Mouse (Mus musculus) neural tube, embryonic 13.5 days (tissue): ENCODE data around the gene Zfp770. TPM values are rescaled to one million over a fixed set of nuclear protein-coding genes. Genes with fewer than 3 reads are reported as not detected.
"Not testable (repeated sequence)": the region's sequence is repeated elsewhere in the genome, so short reads cannot be mapped to it uniquely, and the experiment has no call there.

Experiments used
- ATAC-seq: fragments of 200-750 bp; cut with Nextera tagmentation; 2 replicates; pipeline ENCODE4 v1.8.0; 2017; ENCODE audit warnings: low read depth, mild to moderate bottlenecking, moderate TSS enrichment, moderate library complexity
- H3K27ac ChIP-seq: fragments of 300-500 bp; sonication (generic); replicated peaks from 2 replicates; pipeline ENCODE4 v1.5.1; 2015; ENCODE audit warnings: moderate library complexity, mild to moderate bottlenecking, inconsistent platforms
- H3K27me3 ChIP-seq: fragments of 300-500 bp; sonication (generic); 2 replicates; pipeline ENCODE4 v1.6.1; 2015; ENCODE audit warnings: mild to moderate bottlenecking, inconsistent platforms
- H3K36me3 ChIP-seq: fragments of 300-500 bp; sonication (generic); 2 replicates; pipeline ENCODE4 v1.6.1; 2015; ENCODE audit warnings: mild to moderate bottlenecking, inconsistent platforms
- H3K4me1 ChIP-seq: fragments of 300-500 bp; sonication (generic); replicated peaks from 2 replicates; pipeline ENCODE4 v1.6.1; 2015; ENCODE audit warnings: inconsistent platforms
- H3K4me2 ChIP-seq: fragments of 300-500 bp; sonication (generic); 2 replicates; pipeline ENCODE4 v1.6.1; 2015; ENCODE audit warnings: inconsistent platforms, mild to moderate bottlenecking, moderate library complexity
- H3K4me3 ChIP-seq: fragments of 300-500 bp; sonication (generic); 2 replicates; pipeline ENCODE4 v1.5.1; 2015; ENCODE audit warnings: mild to moderate bottlenecking, inconsistent platforms
- H3K9ac ChIP-seq: fragments of 300-500 bp; sonication (generic); 2 replicates; pipeline ENCODE4 v1.6.1; 2015; ENCODE audit warnings: moderate library complexity, mild to moderate bottlenecking, inconsistent platforms
- H3K9me3 ChIP-seq: fragments of 300-500 bp; sonication (generic); 2 replicates; pipeline ENCODE4 v1.6.1; 2016; ENCODE audit warnings: inconsistent platforms
- WGBS: fragments of 180-500 bp; shearing (Covaris S2); methylation state at CpG from one replicate; pipeline ENCODE4 v1.1.7; 2015; 5-methylcytosine and 5-hydroxymethylcytosine counted together
- polyA plus RNA-seq: library from polyadenylated mRNA; unstranded; fragments of >200 nt; fragmentation: Nextera tagmentation; extraction: Ambion mirVana; gene quantifications from 2 replicates; pipeline ENCODE4 v1.2.1, GENCODE M21; 2015

Gene Zfp770
- 4.8 and 5.0 TPM in 2 replicates for polyA plus RNA-seq

- H3K27ac ChIP-seq: peak within 1 kb of the TSS; percentile 77
- H3K4me3 ChIP-seq: peak within 1 kb of the TSS; percentile 82
- peaks cover 18% of the 10 kb centered on the region for H3K4me1 ChIP-seq
- peak within 1 kb of the TSS; percentile 93 for H3K9ac ChIP-seq
- H3K4me2 ChIP-seq: peak within 1 kb of the TSS; percentile 82
- peaks cover 13% of the 10 kb centered on the region for H3K36me3 ChIP-seq
- WGBS: under 1% methylated on average over 36 of the region's 36 CpGs
- no peaks in the 10 kb centered on the region for H3K27me3 ChIP-seq
- H3K9me3 ChIP-seq: no peaks in the 10 kb centered on the region
- ATAC-seq: peak; percentile 97
These were observed at the start of gene Zfp770 for GRCm38 (mm10) chr2:114200932-114201559. Zfp770 (minus strand) TSS chr2:114201469.

- WGBS: 76% methylated on average over 6 of the region's 6 CpGs
- no peaks in the 10 kb centered on the region for H3K27me3 ChIP-seq
- ATAC-seq: no peak
- H3K9ac ChIP-seq: no peak overlapping the region
- no peaks in the 10 kb centered on the region for H3K9me3 ChIP-seq
- no peak overlapping the region for H3K4me3 ChIP-seq
- H3K4me1 ChIP-seq: no peaks in the 10 kb centered on the region
- H3K36me3 ChIP-seq: no peaks in the 10 kb centered on the region
- H3K27ac ChIP-seq: no peak overlapping the region
- no peak overlapping the region for H3K4me2 ChIP-seq
These were observed 48.2 kb upstream of the Zfp770 start for GRCm38 (mm10) chr2:114249440-114249839.

GRCm38 (mm10) chr2:114237639-114238038 is 36.4 kb upstream of the Zfp770 start:
- WGBS: 16% methylated on average over 4 of the region's 4 CpGs
- Histone ChIP-seq H3K27ac (no peak overlapping the region), H3K4me2 (no peak overlapping the region), H3K27me3 (no peaks in the 10 kb centered on the region), H3K9me3 (no peaks in the 10 kb centered on the region), H3K9ac (no peak overlapping the region), H3K4me3 (no peak overlapping the region), H3K36me3 (no peaks in the 10 kb centered on the region), H3K4me1 (peaks cover 5% of the 10 kb centered on the region; the same call in 1 of the 2 replicates)
- ATAC-seq: no peak

GRCm38 (mm10) chr2:114236566-114236965 is 35.3 kb upstream of the Zfp770 start:
- 76% methylated on average over 1 of the region's 1 CpGs for WGBS
- no peaks in the 10 kb centered on the region for H3K36me3 ChIP-seq
- no peaks in the 10 kb centered on the region for H3K27me3 ChIP-seq
- H3K4me1 ChIP-seq: peaks cover 5% of the 10 kb centered on the region; the same call in 1 of the 2 replicates
- no peaks in the 10 kb centered on the region for H3K9me3 ChIP-seq
- H3K4me3 ChIP-seq: no peak overlapping the region
- no peak overlapping the region for H3K4me2 ChIP-seq
- H3K27ac ChIP-seq: no peak overlapping the region
- H3K9ac ChIP-seq: no peak overlapping the region
- no peak for ATAC-seq

GRCm38 (mm10) chr2:114235584-114235983 is 34.3 kb upstream of the Zfp770 start:
- WGBS: 80% methylated on average over 3 of the region's 3 CpGs
- no peak for ATAC-seq
- peaks cover 5% of the 10 kb centered on the region; the same call in 1 of the 2 replicates for H3K4me1 ChIP-seq

GRCm38 (mm10) chr2:114231248-114231647 is 30.0 kb upstream of the Zfp770 start:
- Histone ChIP-seq H3K27me3 (no peaks in the 10 kb centered on the region), H3K36me3 (no peaks in the 10 kb centered on the region), H3K4me3 (no peak overlapping the region), H3K27ac (no peak overlapping the region), H3K9me3 (no peaks in the 10 kb centered on the region), H3K9ac (no peak overlapping the region), H3K4me2 (no peak overlapping the region), H3K4me1 (no peaks in the 10 kb centered on the region)
- no peak for ATAC-seq
- WGBS: 78% methylated on average over 2 of the region's 2 CpGs

More at GRCm38 (mm10) chr2:114235584-114235983, 34.3 kb upstream of the Zfp770 start:
- no peak overlapping the region for H3K4me3 ChIP-seq
- no peaks in the 10 kb centered on the region for H3K36me3 ChIP-seq
- no peaks in the 10 kb centered on the region for H3K9me3 ChIP-seq
- H3K27ac ChIP-seq: no peak overlapping the region
- no peak overlapping the region for H3K9ac ChIP-seq
- no peaks in the 10 kb centered on the region for H3K27me3 ChIP-seq
- no peak overlapping the region for H3K4me2 ChIP-seq

- no peak for ATAC-seq
- H3K9ac ChIP-seq: no peak overlapping the region
- no peaks in the 10 kb centered on the region for H3K9me3 ChIP-seq
- H3K4me3 ChIP-seq: no peak overlapping the region
- no peaks in the 10 kb centered on the region for H3K4me1 ChIP-seq
- 81% methylated on average over 2 of the region's 2 CpGs for WGBS
- H3K36me3 ChIP-seq: no peaks in the 10 kb centered on the region
- no peaks in the 10 kb centered on the region for H3K27me3 ChIP-seq
- H3K27ac ChIP-seq: no peak overlapping the region
- H3K4me2 ChIP-seq: no peak overlapping the region
These were observed 27.4 kb upstream of the Zfp770 start for GRCm38 (mm10) chr2:114228672-114229071.

- H3K36me3 ChIP-seq: no peaks in the 10 kb centered on the region
- H3K27me3 ChIP-seq: no peaks in the 10 kb centered on the region
- peaks cover 12% of the 10 kb centered on the region for H3K4me1 ChIP-seq
- no peak overlapping the region for H3K9ac ChIP-seq
- no peak overlapping the region for H3K4me2 ChIP-seq
- ATAC-seq: no peak
- no peaks in the 10 kb centered on the region for H3K9me3 ChIP-seq
- H3K27ac ChIP-seq: no peak overlapping the region
- H3K4me3 ChIP-seq: no peak overlapping the region
- WGBS: 76% methylated on average over 6 of the region's 6 CpGs
These were observed 3.8 kb upstream of the Zfp770 start for GRCm38 (mm10) chr2:114205036-114205435.

GRCm38 (mm10) chr2:114201574-114201973 is 305 bp upstream of the Zfp770 start:
- 40% methylated on average over 4 of the region's 4 CpGs for whole genome bisulfite sequencing
- Histone ChIP-seq H3K4me2 (peak overlapping the region; percentile 82), H3K9ac (peak overlapping the region; percentile 93), H3K4me3 (peak overlapping the region; percentile 82), H3K27ac (no peak overlapping the region), H3K27me3 (no peaks in the 10 kb centered on the region), H3K36me3 (peaks cover 8% of the 10 kb centered on the region; the same call in 1 of the 2 replicates), H3K4me1 (peaks cover 18% of the 10 kb centered on the region), H3K9me3 (no peaks in the 10 kb centered on the region)
- 0 out of 2 replicates have a peak, but pooled peaks have one; percentile 20 for ATAC-seq

- H3K9me3 ChIP-seq: no peaks in the 10 kb centered on the region
- peaks cover 12% of the 10 kb centered on the region for H3K4me1 ChIP-seq
- H3K4me2 ChIP-seq: no peak overlapping the region
- no peaks in the 10 kb centered on the region for H3K27me3 ChIP-seq
- H3K9ac ChIP-seq: no peak overlapping the region
- H3K4me3 ChIP-seq: no peak overlapping the region
- no peak overlapping the region for H3K27ac ChIP-seq
- 68% methylated on average over 5 of the region's 5 CpGs for WGBS
- ATAC-seq: no peak
- H3K36me3 ChIP-seq: peaks cover 24% of the 10 kb centered on the region
These were observed 4.8 kb downstream of the Zfp770 start for GRCm38 (mm10) chr2:114196421-114196820.

- not testable (repeated sequence) for H3K36me3 ChIP-seq, H3K27ac ChIP-seq, H3K4me3 ChIP-seq, H3K4me2 ChIP-seq, H3K9ac ChIP-seq, H3K27me3 ChIP-seq, H3K4me1 ChIP-seq, ATAC-seq, H3K9me3 ChIP-seq
- 90% methylated on average over 1 of the region's 6 CpGs for WGBS
These were observed 14.3 kb downstream of the Zfp770 start, which contains the start of gene Aqr for GRCm38 (mm10) chr2:114186924-114187323. Aqr (minus strand) TSS chr2:114187024.

GRCm38 (mm10) chr2:114177802-114178733 is 23.2 kb downstream of the Zfp770 start:
- Histone ChIP-seq H3K9me3 (no peaks in the 10 kb centered on the region), H3K27me3 (no peaks in the 10 kb centered on the region), H3K36me3 (no peaks in the 10 kb centered on the region), H3K9ac (no peak overlapping the region), H3K4me2 (no peak overlapping the region), H3K4me3 (no peak overlapping the region), H3K27ac (no peak overlapping the region), H3K4me1 (peaks cover 15% of the 10 kb centered on the region)
- ATAC-seq: no peak
- WGBS: 53% methylated on average over 4 of the region's 4 CpGs
